Mouse (Mus musculus) layer of hippocampus, adult 11-12 months (tissue): Measurements from ENCODE around the gene Stx18.
A peak's percentile ranks its signal among the peaks of the same experiment; 100 is the strongest.

Source experiments
- DNase-seq: peaks from one replicate; pipeline ENCODE4 v3.0.0; 2022; ENCODE audit warnings: low spot score

Stx18 gene

GRCm38 (mm10) chr5:38137163-38137562, 98.6 kb downstream of the Stx18 start:
- no peak for DNase-seq

- no peak for DNase-seq
These were observed 102.4 kb downstream of the Stx18 start for GRCm38 (mm10) chr5:38140893-38141292.

GRCm38 (mm10) chr5:38146524-38146923, 108.0 kb downstream of the Stx18 start:
- DNase-seq = no peak

- DNase-seq = peak; percentile 62
These were observed 112.7 kb downstream of the Stx18 start for GRCm38 (mm10) chr5:38151264-38151663.

- peak; percentile 4 for DNase-seq
These were observed 113.9 kb downstream of the Stx18 start for GRCm38 (mm10) chr5:38152201-38153108.

- no peak for DNase-seq
These were observed 115.1 kb downstream of the Stx18 start for GRCm38 (mm10) chr5:38153636-38154035.

- no peak for DNase-seq
These were observed 119.0 kb downstream of the Stx18 start for GRCm38 (mm10) chr5:38157481-38158020.

GRCm38 (mm10) chr5:38158501-38158946, 120.0 kb downstream of the Stx18 start:
- DNase-seq = no peak

- DNase-seq = peak; percentile 76
These were observed 120.5 kb downstream of the Stx18 start for GRCm38 (mm10) chr5:38158947-38159633.

- DNase-seq = no peak
These were observed 121.3 kb downstream of the Stx18 start, which contains the start of gene Nsg1 for GRCm38 (mm10) chr5:38159634-38160413. TSS of gene Nsg1 (minus strand) at chr5:38159907.

GRCm38 (mm10) chr5:38168497-38168896, 130.0 kb downstream of the Stx18 start:
- DNase-seq = no peak

GRCm38 (mm10) chr5:38173766-38174165, 135.2 kb downstream of the Stx18 start:
- no peak for DNase-seq

- DNase-seq = no peak
These were observed 135.8 kb downstream of the Stx18 start for GRCm38 (mm10) chr5:38174256-38174912.

- DNase-seq = no peak
These were observed 146.2 kb downstream of the Stx18 start for GRCm38 (mm10) chr5:38184688-38185285.

- DNase-seq = no peak
These were observed 148.5 kb downstream of the Stx18 start for GRCm38 (mm10) chr5:38187006-38187405.
